Mouse (Mus musculus) heart, adult 10 weeks (tissue): ENCODE measurements around the gene T2. TPM values are rescaled to one million over a fixed set of nuclear protein-coding genes. Genes with fewer than 3 reads are reported as not detected.

Experiments used
- polyA plus RNA-seq: library from polyadenylated mRNA; stranded (reverse); fragments of 350-450 nt; fragmentation: Illumina TruSeq; extraction: RNeasy Lipid Tissue Mini Kit (QIAGEN cat#74804); gene quantifications from one replicate; pipeline ENCODE4 v1.2.3, GENCODE M21; 2014; ENCODE audit warnings: low read depth, low replicate concordance

T2 gene
- 1.9 TPM for polyA plus RNA-seq

GRCm38 (mm10) chr17:8355692-8356091, at the start of gene T2:
Gene T2, plus strand, starts transcription at chr17:8355992.

DNA sequence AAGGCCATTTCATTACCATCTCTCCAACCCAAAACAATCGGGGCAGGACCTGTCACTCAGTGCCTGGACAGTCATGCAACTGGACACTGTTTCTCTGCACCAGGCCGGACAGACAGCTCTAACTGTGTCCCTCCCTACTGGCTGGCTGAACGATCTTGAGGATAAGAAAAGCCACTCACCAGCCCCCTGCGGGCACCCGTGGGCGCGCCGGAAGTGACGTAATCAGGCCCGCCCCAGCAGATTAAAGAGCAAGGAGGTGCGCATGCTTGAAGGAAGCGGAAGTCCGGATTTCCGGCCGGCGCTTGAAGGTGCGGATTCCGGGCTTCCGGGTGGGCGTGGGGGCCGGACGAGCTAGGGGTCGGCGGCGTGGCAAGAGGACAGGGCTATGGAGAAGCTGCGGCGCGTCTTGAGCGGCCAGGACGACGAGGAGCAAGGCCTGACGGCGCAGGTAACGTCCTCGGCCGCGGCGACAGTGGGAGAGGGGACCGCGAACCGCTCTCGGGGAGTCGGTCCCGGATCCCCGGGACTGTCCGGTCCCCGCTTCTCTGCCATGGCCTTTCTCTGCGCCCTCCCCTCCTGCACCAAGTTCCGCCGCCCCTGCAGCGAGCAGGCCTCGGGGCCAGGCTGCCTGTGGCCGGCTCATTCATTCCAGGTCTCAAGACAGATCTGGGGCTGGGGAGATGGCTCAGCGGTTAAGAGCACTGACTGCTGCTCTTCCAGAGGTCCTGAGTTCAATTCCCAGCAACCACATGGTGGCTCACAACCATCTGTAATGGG, 44.8 kb upstream of the T2 start, which contains the start of gene Sft2d1:
TSS of gene Sft2d1 (plus strand) at position 265 of the 777 bp plus-strand sequence.

DNA sequence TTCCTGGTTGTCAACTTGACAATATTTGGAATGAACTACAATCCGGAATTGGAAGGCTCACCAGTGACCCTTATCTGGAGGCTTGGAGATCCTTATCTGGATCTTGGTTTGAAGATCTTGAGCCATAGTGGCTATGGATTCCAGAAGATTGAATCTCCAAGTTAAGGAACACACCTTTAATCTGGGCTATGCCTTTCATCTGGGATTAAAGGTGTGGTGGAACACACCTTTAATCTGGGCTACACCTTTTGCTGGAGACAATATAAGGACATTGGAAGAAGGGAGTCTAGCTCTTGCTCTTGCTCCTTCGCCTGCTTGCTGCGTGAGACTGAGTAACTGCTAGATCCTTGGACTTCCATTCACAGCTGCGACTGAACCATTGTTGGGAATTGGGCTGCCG, 18.6 kb upstream of the T2 start, which contains the start of gene Prr18:
TSS of gene Prr18 (plus strand) at position 301 of the 400 bp plus-strand sequence.

GRCm38 (mm10) chr17:8433978-8434960, 78.5 kb downstream of the T2 start, which contains the start of gene T:
Gene T, plus strand, starts transcription at chr17:8434423.

Other genes starting within 250 kb of the T2 start
- gene Gm49673, start 208.2 kb upstream of the T2 start, polyA plus RNA-seq: not detected
- gene Rnaset2a, start 207.9 kb upstream of the T2 start, polyA plus RNA-seq: 23.3 TPM
- 15.0 TPM for gene Fgfr1op, start 190.5 kb upstream of the T2 start, polyA plus RNA-seq
- gene Ccr6, start 119.9 kb upstream of the T2 start, polyA plus RNA-seq: not detected
- 1,010 TPM for gene Mpc1, start 73.1 kb upstream of the T2 start, polyA plus RNA-seq
- 29.1 TPM for gene Sft2d1, start 44.9 kb upstream of the T2 start, polyA plus RNA-seq
- gene Prr18, start 18.5 kb upstream of the T2 start, polyA plus RNA-seq: not detected
- gene T, start 78.4 kb downstream of the T2 start, polyA plus RNA-seq: not detected
- 0.97 TPM for gene Pde10a, start 169.4 kb downstream of the T2 start, polyA plus RNA-seq
- not detected for gene Gm17087, start 211.0 kb downstream of the T2 start, polyA plus RNA-seq